Mouse (Mus musculus) small intestine, adult 2 months (tissue): ENCODE measurements around the gene Ezh1. TPM values are rescaled to one million over a fixed set of nuclear protein-coding genes. Genes with fewer than 3 reads are reported as not detected.

Source experiments
- H3K27ac ChIP-seq: fragments of 200-500 bp; 2 replicates; pipeline ENCODE4 v1.5.1; 2012; ENCODE audit warnings: low read depth, low read length, control low read depth, inconsistent platforms; ENCODE audit not compliant: insufficient read depth
- H3K27me3 ChIP-seq: fragments of 200-500 bp; 2 replicates; pipeline ENCODE4 v1.6.1; 2012; ENCODE audit warnings: mild to moderate bottlenecking, moderate library complexity, low read length, inconsistent platforms; ENCODE audit not compliant: control insufficient read depth, insufficient read depth
- H3K36me3 ChIP-seq: fragments of 200-500 bp; 2 replicates; pipeline ENCODE4 v1.6.1; 2012; ENCODE audit warnings: mild to moderate bottlenecking, low read length, control low read depth, inconsistent platforms; ENCODE audit not compliant: control insufficient read depth, insufficient read depth
- H3K4me1 ChIP-seq: fragments of 200-500 bp; 2 replicates; pipeline ENCODE4 v1.6.1; 2012; ENCODE audit warnings: low read length, inconsistent platforms, mixed read lengths; ENCODE audit not compliant: control insufficient read depth, insufficient read depth, insufficient read length
- H3K4me3 ChIP-seq: fragments of 200-500 bp; 2 replicates; pipeline ENCODE4 v1.5.1; 2012; ENCODE audit warnings: low read depth, mild to moderate bottlenecking, control low read depth, inconsistent platforms, low read length, moderate library complexity
- CTCF ChIP-seq: fragments of 200-500 bp; IDR thresholded peaks from 2 replicates; pipeline ENCODE4 v1.5.1; 2012; ENCODE audit warnings: low read depth, mild to moderate bottlenecking, control low read depth, inconsistent platforms, low read length, moderate library complexity, mixed read lengths; ENCODE audit not compliant: insufficient replicate concordance, insufficient read length; ENCODE audit errors: extremely low read depth
- POLR2A ChIP-seq: fragments of 200-500 bp; IDR thresholded peaks from 2 replicates; pipeline ENCODE4 v1.6.1; 2012; ENCODE audit warnings: low read depth, mild to moderate bottlenecking, control low read depth, inconsistent platforms, low read length, moderate library complexity
- WGBS: fragments of 180-500 bp; shearing (Covaris S2); methylation state at CpG from one replicate; pipeline ENCODE4 v1.1.7; 2018; 5-methylcytosine and 5-hydroxymethylcytosine counted together
- polyA plus RNA-seq: library from polyadenylated mRNA; depleted of rRNA; stranded (reverse); fragments of >200 nt; gene quantifications from 2 replicates; pipeline ENCODE4 v1.2.3, GENCODE M21; 2012

Gene Ezh1
- polyA plus RNA-seq, 1 experiment = 20.0 TPM

DNA sequence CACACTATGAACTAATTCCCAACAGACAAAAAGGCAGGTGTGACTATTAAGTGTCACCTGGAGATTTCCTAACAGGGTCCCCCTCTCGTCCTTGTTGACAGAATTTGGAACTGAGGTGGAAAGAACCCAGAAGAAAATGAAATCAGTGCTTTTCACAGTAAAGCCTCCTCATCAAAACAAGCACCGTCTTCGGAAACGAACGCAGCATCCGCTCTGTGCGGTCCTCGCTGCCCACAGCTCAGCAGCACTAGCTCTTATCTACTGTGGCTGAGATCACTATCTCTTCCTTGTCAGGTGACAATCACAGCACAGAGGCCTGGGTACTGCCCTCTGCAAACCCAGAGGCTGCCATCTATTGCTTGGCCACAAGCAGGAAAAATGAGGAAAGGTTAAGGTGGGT lies 30.1 kb downstream of the Ezh1 start:
- WGBS = 88% methylated on average over 8 of the region's 8 CpGs
- H3K36me3 ChIP-seq = peaks cover 67% of the 10 kb centered on the region
- no peak overlapping the region for H3K27ac ChIP-seq
- H3K27me3 ChIP-seq = no peaks in the 10 kb centered on the region
- TF ChIP-seq POLR2A (no peak), CTCF (no peak)
- H3K4me1 ChIP-seq = no peaks in the 10 kb centered on the region
- no peak overlapping the region for H3K4me3 ChIP-seq

DNA sequence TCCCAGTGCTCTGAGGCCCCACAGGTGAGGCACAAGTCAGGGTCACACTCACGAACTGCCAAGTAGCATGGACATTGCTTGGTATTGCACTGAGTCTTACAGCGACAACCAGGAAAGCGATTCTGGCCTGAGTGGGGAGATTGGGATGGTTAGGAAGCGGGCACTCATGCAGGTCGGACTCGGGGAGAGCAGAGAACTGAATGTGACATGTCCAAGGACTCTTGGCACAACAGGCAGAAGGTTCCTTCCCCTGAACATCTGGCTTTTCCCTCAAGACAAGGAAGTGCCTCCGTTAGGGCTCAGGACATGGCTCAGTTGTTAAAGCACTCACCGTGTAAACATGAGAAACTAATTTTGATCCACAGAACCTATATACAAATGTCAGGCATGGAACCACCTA lies 30.7 kb downstream of the Ezh1 start:
- Histone ChIP-seq H3K36me3 (peaks cover 64% of the 10 kb centered on the region), H3K4me3 (no peak overlapping the region), H3K4me1 (no peaks in the 10 kb centered on the region), H3K27me3 (no peaks in the 10 kb centered on the region), H3K27ac (no peak overlapping the region)
- WGBS = 88% methylated on average over 8 of the region's 8 CpGs
- TF ChIP-seq POLR2A (no peak), CTCF (no peak)

DNA sequence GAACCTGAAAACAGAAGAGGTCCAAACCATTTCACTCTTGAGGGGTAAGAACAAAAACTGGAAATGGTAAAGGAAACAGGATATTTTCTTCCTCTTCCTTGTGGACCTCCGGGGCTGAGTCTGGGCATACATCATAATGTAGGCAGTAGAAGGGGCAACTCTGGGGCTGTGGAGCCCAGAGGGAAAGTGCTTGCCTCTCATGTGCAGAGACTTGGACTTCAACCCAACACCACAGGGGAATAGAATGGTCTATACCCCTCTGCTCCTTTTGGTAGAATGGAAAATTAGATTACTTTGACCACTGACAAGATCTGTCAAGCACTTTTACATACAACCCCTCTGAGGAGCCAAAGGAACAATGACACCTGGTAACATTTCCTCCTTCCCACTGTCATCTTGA lies 31.2 kb downstream of the Ezh1 start:
- Histone ChIP-seq H3K27ac (no peak overlapping the region), H3K36me3 (peaks cover 59% of the 10 kb centered on the region), H3K4me3 (no peak overlapping the region), H3K27me3 (no peaks in the 10 kb centered on the region), H3K4me1 (no peaks in the 10 kb centered on the region)
- WGBS = 62% methylated on average over 1 of the region's 1 CpGs
- TF ChIP-seq CTCF = no peak
- no peak for TF ChIP-seq POLR2A

DNA sequence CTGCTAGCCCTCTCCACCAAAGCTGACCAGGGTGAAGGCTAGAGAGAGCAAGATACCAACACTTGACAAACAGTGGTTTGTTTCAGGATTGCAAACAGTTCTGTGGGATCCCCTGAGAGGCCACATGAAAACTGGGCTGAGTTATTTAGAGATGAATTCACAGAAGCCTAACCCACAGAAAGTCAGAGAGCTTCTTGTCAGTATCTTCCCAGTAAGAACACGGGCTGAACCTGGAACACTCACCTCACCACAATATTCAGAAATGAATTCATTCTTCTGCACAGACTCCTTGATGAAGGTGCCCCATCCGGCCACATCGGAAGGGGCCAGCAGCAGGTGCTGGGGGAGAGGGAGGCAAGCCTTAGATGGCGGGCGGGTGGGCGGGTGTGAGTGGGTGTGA lies 31.6 kb downstream of the Ezh1 start:
- Histone ChIP-seq H3K36me3 (peaks cover 56% of the 10 kb centered on the region), H3K27ac (no peak overlapping the region), H3K4me1 (no peaks in the 10 kb centered on the region), H3K4me3 (no peak overlapping the region), H3K27me3 (no peaks in the 10 kb centered on the region)
- WGBS = 88% methylated on average over 6 of the region's 6 CpGs
- TF ChIP-seq CTCF (no peak), POLR2A (no peak)

DNA sequence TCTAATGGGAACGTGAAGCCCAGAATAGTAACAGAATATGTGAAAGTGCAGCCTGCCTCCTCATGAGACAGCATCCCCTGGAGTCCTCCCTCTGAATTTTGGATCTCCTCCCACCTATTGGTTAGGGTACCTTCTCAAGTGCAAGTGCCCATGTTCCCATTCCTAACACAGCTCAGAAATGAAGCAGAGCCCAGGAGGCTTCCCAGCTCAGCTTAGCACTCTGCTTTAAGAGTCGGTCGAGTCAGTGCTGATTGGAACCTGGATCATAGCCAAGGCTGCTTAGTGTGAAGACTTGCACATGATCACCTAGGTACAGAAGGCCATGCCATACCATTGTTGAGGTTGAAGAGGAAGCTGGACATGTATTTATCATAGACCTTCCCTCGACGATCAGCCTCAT lies 32.1 kb downstream of the Ezh1 start:
- H3K27me3 ChIP-seq = no peaks in the 10 kb centered on the region
- H3K4me1 ChIP-seq = no peaks in the 10 kb centered on the region
- no peak for TF ChIP-seq CTCF
- no peak for TF ChIP-seq POLR2A
- 57% methylated on average over 5 of the region's 5 CpGs for WGBS
- no peak overlapping the region for H3K27ac ChIP-seq
- H3K4me3 ChIP-seq = no peak overlapping the region
- peaks cover 51% of the 10 kb centered on the region for H3K36me3 ChIP-seq

DNA sequence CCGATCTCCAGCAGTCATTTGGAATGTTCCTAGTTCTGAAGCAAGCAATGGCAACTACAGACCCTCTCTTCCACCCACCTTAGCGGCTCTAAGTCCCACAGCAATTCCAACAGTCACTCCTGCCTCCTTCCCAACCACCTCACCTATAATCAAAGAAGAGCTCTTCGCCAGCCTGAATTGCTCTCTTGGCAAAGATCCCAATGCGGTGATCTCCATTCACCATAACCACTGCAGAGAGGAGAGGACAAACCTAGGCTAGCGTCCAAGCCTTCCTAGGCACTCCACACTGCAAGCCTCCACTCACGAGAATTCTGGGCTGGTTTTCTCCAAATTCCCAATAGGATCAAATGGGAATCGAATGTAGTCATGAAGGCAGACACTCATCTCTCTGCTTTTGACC lies 33.2 kb downstream of the Ezh1 start:
- H3K27me3 ChIP-seq = no peaks in the 10 kb centered on the region
- H3K36me3 ChIP-seq = peaks cover 44% of the 10 kb centered on the region
- 89% methylated on average over 7 of the region's 7 CpGs for WGBS
- H3K4me3 ChIP-seq = no peak overlapping the region
- TF ChIP-seq POLR2A = no peak
- TF ChIP-seq CTCF = no peak
- H3K4me1 ChIP-seq = no peaks in the 10 kb centered on the region
- H3K27ac ChIP-seq = no peak overlapping the region

DNA sequence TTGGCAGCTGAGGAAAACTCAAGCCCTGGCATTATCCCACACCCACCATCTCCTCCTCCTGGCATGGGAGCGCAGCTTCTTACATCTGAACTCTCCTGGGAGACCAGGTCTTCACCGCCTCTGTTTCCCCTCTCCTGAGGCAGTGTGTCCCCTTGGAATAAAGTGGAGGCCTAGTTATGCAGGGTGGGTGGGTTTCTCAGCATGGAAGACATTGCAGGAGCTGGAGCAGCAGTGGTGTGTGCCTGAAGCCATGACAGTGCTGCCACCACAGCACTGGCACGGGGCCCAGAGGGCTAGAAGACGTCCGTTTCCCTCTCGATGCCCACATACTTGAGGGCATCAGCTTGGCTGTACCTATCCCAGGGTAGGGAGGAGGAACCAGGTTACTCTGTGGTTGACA lies 33.6 kb downstream of the Ezh1 start:
- H3K4me3 ChIP-seq = no peak overlapping the region
- no peak overlapping the region for H3K27ac ChIP-seq
- peaks cover 39% of the 10 kb centered on the region for H3K36me3 ChIP-seq
- TF ChIP-seq CTCF (no peak), POLR2A (no peak)
- no peaks in the 10 kb centered on the region for H3K4me1 ChIP-seq
- WGBS = 83% methylated on average over 6 of the region's 6 CpGs
- H3K27me3 ChIP-seq = no peaks in the 10 kb centered on the region
